Mouse (Mus musculus): ENCODE results near the gene D930048N14Rik. TPM values are rescaled to one million over a fixed set of nuclear protein-coding genes. Genes with fewer than 3 reads are reported as not detected.

The D930048N14Rik gene
- total RNA-seq, 2 experiments from 2014 or later: 0.52 to 1.1 TPM

DNA sequence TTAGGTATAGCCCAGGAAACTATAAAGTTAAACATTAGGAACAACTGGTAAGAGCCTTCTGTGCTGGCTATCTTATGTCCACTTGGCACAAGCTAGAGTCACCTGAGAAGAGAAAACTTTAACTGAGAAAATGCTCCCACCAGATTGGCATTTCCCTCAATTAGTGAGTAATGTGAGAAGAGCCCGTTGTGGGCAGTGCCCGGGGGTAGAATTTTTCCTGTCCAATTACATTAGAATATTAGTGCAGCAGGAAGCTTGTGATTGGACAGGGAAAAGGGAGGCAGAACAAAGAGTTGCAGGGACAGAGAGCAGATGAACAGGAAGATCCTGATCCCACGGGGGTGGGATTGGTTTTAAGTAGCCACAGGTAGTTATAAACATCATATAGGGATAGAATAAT lies 52.1 kb downstream of the D930048N14Rik start:
- no peak for DNase-seq

GRCm38 (mm10) chr11:51703379-51703998 lies 52.7 kb downstream of the D930048N14Rik start:
- peak; percentile 33 for DNase-seq

DNA sequence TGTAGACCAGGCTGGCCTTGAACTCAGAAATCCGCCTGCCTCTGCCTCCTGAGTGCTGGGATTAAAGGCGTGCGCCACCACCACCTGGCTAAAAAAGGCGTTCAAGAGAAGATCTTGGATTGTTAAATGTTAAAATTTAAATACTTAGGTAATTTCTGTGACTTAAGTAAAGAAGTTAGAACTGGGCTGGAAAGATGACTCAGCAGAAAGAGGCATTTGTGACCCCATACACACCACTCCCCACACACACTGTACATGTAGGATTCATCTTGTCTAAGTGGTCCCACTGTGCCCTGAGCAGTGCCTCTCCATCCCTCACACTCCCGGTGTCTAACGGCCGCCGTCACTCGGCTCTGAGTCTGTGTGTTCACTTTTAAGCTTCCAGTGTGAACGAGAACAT lies 55.7 kb downstream of the D930048N14Rik start:
- no peak for DNase-seq

DNA sequence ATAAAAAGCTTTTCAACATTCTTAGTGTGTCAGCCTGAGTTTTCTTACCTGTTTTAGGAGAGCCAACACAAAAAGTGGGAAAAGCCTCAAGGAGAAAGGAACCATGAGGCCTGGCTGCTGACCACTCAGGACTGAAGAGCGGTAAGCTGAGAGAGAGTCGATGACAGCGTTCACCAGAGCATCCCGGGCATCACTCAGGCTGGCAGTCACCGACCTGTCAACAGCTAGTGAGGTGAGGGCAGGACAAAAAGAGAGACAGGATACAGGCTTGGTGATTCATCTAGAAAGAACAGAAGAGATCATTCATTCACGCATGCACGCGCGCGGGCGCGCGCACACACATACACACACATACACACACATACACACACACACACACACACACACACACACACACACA lies 56.3 kb downstream of the D930048N14Rik start:
- no peak for DNase-seq

Other genes starting within 250 kb of the D930048N14Rik start
- gene Phykpl, start 66.2 kb upstream of the D930048N14Rik start, total RNA-seq (2021): 10 to 100 TPM; 18.9 to 21.7 TPM
- 100 to 1,000 TPM; 180 to 186 TPM for gene Hnrnpab, start 44.1 kb upstream of the D930048N14Rik start, total RNA-seq (2021)
- gene Nhp2, start 31.2 kb upstream of the D930048N14Rik start, total RNA-seq (2021): 10 to 100 TPM; 37.4 to 39.1 TPM
- 10 to 100 TPM; 16.2 to 17.9 TPM for gene Rmnd5b, start 15.1 kb upstream of the D930048N14Rik start, total RNA-seq (2021)
- gene N4bp3, start 112 bp upstream of the D930048N14Rik start, total RNA-seq (2021): 10 to 100 TPM; 12.2 to 15.7 TPM
- 10 to 100 TPM; 29.0 to 30.5 TPM for gene 0610009B22Rik, start 37.9 kb downstream of the D930048N14Rik start, total RNA-seq (2021)
- 10 to 100 TPM; 21.7 to 24.0 TPM for gene Sec24a, start 112.7 kb downstream of the D930048N14Rik start, total RNA-seq (2021)
- 100 to 1,000 TPM; 119 to 133 TPM for gene Sar1b, start 112.7 kb downstream of the D930048N14Rik start, total RNA-seq (2021)
- 1 to 10 TPM; 2.3 to 2.6 TPM for gene Jade2, start 206.7 kb downstream of the D930048N14Rik start, total RNA-seq (2021)